Mouse (Mus musculus) bone marrow, adult 2 months (tissue): Measurements from ENCODE around the gene Slc7a15. TPM values are rescaled to one million over a fixed set of nuclear protein-coding genes. Genes with fewer than 3 reads are reported as not detected.
"Not testable (repeated sequence)": the region's sequence is repeated elsewhere in the genome, so short reads cannot be mapped to it uniquely, and the experiment has no call there.

Experiments
- H3K27ac ChIP-seq: fragments of 200-500 bp; 2 replicates; pipeline ENCODE4 v1.5.1; 2012; ENCODE audit warnings: low read depth, mild to moderate bottlenecking, control low read depth, inconsistent platforms, low read length; ENCODE audit not compliant: control insufficient read depth, poor library complexity, insufficient read depth
- H3K4me1 ChIP-seq: fragments of 200-500 bp; 2 replicates; pipeline ENCODE4 v1.6.1; 2011; ENCODE audit warnings: low read length; ENCODE audit not compliant: control insufficient read depth, insufficient read depth
- H3K4me3 ChIP-seq: fragments of 200-500 bp; replicated peaks from 2 replicates; pipeline ENCODE3; 2011; ENCODE audit warnings: mild to moderate bottlenecking, low read depth, low read length, control low read depth; ENCODE audit not compliant: control insufficient read depth
- CTCF ChIP-seq: fragments of 200-500 bp; IDR thresholded peaks from 2 replicates; pipeline ENCODE4 v1.5.1; 2011; ENCODE audit warnings: low read length, control low read depth; ENCODE audit not compliant: control insufficient read depth, insufficient read depth
- POLR2A ChIP-seq: fragments of 200-500 bp; IDR thresholded peaks from 2 replicates; pipeline ENCODE4 v1.6.1; 2011; ENCODE audit warnings: low read depth, mild to moderate bottlenecking, control low read depth, low read length, borderline replicate concordance; ENCODE audit not compliant: control insufficient read depth
- WGBS: fragments of 180-500 bp; shearing (Covaris S2); methylation state at CpG from one replicate; pipeline ENCODE4 v1.1.7; 2018; 5-methylcytosine and 5-hydroxymethylcytosine counted together
- polyA plus RNA-seq: library from polyadenylated mRNA; stranded (reverse); fragments of >200 nt; gene quantifications from 2 replicates; pipeline ENCODE4 v1.2.4, GENCODE M21; 2011; ENCODE audit warnings: low replicate concordance; ENCODE audit not compliant: missing spikeins, insufficient read depth, insufficient read length

Gene Slc7a15
- not detected in 2 replicates for polyA plus RNA-seq

DNA sequence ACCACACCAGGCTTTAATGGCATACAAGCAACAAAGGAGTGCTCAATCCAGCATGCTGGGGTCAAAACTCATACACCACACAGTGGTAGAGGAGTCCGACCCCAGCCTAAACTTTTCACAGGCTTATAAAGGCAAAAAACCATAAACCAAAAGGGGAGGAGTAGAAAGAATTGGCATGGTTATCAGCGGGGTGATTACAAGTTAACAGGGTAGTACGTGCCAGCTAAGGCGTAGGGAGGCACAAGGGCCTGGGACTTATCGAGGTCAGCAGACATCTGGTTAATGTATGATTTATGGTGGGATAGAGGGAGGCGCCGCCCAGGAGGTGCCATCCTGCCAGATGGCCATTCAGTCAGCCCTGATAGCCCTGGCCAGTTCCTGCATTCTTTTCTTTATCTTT, at the start of gene Slc7a15:
TSS of gene Slc7a15 (minus strand) at position 101 of the 400 bp plus-strand sequence.
- H3K27ac ChIP-seq, H3K4me1 ChIP-seq, H3K4me3 ChIP-seq: not testable (repeated sequence)
- WGBS, result 85% methylated on average over 7 of the region's 7 CpGs

DNA sequence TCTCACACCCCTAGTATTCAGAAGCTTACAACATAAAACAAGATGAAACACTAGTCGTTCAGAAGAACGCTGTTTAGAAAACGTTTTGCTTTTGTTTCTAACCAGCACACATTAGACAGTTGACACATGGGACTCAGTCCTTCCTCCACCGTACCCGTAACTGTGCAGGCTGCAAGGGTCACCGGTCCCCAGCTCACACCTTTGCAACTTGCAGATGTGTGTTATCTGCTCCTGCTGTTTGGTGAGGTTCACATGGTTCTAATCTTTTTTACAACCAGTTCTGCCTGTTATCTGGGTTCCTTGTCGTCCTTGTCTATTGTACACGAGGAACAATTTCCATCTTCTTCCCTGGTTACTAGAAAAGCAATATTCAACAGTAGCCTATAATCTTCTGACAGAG, 49.3 kb upstream of the Slc7a15 start:
- WGBS, result 60% methylated on average over 8 of the region's 8 CpGs
- H3K4me1 ChIP-seq, H3K27ac ChIP-seq, H3K4me3 ChIP-seq: not testable (repeated sequence)

DNA sequence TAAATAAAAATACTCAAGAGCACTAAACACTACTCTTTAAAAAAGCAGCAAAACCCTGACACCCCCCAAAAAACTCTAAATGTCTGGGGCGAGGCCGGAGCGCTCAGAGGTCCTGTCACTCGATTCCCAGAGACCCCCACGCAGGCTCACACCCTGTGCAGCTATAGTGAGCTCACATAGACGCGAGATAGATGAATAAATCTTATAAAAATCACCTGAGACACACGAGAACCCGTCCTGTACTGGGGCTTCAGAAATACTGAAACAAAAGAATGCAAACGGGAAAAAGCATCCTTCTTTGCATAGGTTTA, 42.5 kb upstream of the Slc7a15 start:
- WGBS, result 30% methylated on average over 10 of the region's 10 CpGs
- no peak overlapping the region for H3K27ac ChIP-seq

DNA sequence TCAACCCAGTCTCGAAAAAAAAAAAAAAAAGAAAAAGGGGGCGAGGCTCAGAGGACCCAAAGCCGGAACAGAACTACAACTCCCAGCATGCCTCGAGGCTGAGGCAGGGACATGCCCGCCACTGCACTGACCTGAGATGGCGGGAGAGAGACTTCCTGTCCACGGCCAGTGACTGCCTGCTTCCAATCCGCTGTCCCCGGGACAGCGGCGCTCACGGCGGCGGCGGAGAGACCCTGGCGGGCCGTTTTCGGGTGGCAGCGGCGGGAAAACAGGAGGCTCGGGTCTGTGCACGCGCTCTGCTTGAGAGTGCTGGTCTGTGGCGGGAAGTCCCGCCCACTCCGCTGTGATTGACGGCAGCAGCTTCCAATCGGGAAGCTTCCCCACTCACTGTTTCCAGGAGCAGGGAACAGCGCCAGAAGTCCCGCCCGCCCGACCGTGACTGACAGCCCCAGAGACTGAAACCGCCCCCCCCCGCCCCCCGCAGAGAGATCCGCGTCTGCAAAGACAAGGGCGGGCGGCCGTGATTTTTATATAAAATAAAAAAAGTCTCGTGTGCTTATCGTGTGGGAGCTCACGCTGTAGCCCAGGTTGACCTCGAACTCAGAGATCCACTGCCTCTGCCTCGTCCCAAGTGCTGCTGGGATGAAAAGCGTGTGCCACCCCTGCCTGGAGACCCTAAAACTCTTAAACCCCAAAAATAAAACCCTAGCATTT, 42.0 kb upstream of the Slc7a15 start:
- Histone ChIP-seq H3K4me1 (no peaks in the 10 kb centered on the region; the same call in 1 of the 2 replicates), H3K27ac (peak overlapping the region; percentile 95), H3K4me3 (peak overlapping the region; percentile 79)
- TF ChIP-seq CTCF, result no peak
- peak; percentile 55; the same call in 1 of the 2 replicates for TF ChIP-seq POLR2A
- under 1% methylated on average over 46 of the region's 47 CpGs for WGBS

More for the DNA sequence above, 42.5 kb upstream of the Slc7a15 start:
- Histone ChIP-seq H3K4me3 (peak overlapping the region; percentile 79), H3K4me1 (no peaks in the 10 kb centered on the region; the same call in 1 of the 2 replicates)
- TF ChIP-seq CTCF (no peak), POLR2A (no peak)

DNA sequence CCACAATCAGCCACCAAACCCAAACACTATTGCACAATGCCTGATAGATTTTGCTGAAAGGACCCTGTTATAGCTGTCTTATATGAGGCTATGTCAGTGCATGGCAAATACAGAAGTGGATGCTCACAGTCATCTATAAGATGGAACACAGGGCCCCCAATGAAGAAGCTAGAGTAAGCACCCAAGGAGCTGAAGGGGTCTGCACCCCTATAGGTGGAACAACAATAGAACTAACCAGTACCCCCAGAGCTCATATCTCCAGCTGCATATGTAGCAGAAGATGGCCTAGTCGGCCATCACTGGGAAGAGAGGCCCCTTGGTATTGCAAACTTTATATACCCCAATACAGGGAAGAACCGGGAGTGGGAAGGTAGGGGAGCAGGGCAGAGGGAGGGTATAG, 41.3 kb upstream of the Slc7a15 start:
- not testable (repeated sequence) for H3K4me1 ChIP-seq, H3K27ac ChIP-seq, H3K4me3 ChIP-seq
- WGBS, result 3% methylated on average over 2 of the region's 2 CpGs

- 61% methylated on average over 10 of the region's 10 CpGs for WGBS
- not testable (repeated sequence) for H3K4me3 ChIP-seq, H3K4me1 ChIP-seq, H3K27ac ChIP-seq
- peak; percentile 88 for TF ChIP-seq CTCF
Measured at GRCm38 (mm10) chr12:8638411-8639087, 39.7 kb upstream of the Slc7a15 start.

- no peak overlapping the region for H3K4me3 ChIP-seq
- no peaks in the 10 kb centered on the region; the same call in 1 of the 2 replicates for H3K4me1 ChIP-seq
- 59% methylated on average over 14 of the region's 14 CpGs for WGBS
- H3K27ac ChIP-seq, result no peak overlapping the region
- no peak for TF ChIP-seq CTCF
- TF ChIP-seq POLR2A, result no peak
Measured at GRCm38 (mm10) chr12:8636945-8637344, 38.1 kb upstream of the Slc7a15 start.

DNA sequence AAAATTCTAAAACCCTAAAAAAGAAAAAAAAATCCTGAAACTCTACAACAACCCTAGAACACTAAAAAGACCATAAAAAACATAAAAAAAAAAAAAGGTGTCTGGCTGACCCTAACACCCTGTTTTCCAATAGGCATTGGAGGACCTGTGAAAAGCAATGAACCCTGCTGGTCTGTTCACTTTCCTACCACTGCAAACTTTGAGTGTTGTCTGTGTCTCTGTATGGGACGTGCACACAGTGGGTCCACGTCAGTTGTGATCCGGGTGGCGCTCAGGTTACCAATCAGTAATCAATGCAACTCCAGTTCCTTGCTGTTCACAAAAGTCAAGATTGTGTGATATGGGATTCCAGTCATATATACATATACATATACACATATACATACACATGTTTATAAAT, 36.7 kb upstream of the Slc7a15 start:
- no peak overlapping the region for H3K27ac ChIP-seq
- no peaks in the 10 kb centered on the region; the same call in 1 of the 2 replicates for H3K4me1 ChIP-seq
- TF ChIP-seq POLR2A (no peak), CTCF (no peak)
- WGBS, result 93% methylated on average over 4 of the region's 4 CpGs
- no peak overlapping the region for H3K4me3 ChIP-seq

DNA sequence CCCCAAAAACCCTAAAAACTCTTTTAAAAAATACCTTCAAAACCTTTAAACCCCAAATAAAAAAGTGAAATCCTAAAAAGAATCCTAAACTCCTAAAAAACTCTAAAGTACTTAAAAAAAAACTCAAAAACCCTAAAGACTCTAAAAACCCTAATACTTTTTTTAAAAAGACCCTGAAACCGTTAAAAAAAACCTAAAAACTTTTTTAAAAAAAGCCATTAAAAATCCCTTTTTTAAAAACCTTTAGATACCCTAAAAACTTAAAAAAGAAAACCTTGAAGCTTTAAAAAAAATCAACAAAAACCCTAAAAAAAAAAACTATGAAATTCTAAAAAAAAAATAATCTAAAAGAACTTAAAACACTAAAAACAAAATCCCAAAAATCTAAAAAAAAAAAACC, 35.4 kb upstream of the Slc7a15 start:
- TF ChIP-seq POLR2A (no peak), CTCF (no peak)
- H3K4me1 ChIP-seq, result no peaks in the 10 kb centered on the region; the same call in 1 of the 2 replicates
- no peak overlapping the region for H3K4me3 ChIP-seq
- 95% methylated on average over 1 of the region's 1 CpGs for WGBS
- H3K27ac ChIP-seq, result no peak overlapping the region
